Mouse (Mus musculus) right cerebral cortex, adult 18-20 months (tissue): ENCODE data around the gene Hist1h2bh.
"Not testable (repeated sequence)": the region's sequence is repeated elsewhere in the genome, so short reads cannot be mapped to it uniquely, and the experiment has no call there.

ENCODE experiments used
- DNase-seq: peaks from one replicate; pipeline ENCODE4 v3.0.0; 2022; ENCODE audit warnings: mixed read lengths

The Hist1h2bh gene

GRCm38 (mm10) chr13:23542999-23543607 lies at the start of gene Hist1h2bh:
Gene Hist1h2bh, minus strand, starts transcription at chr13:23543392.
- DNase-seq: peak; percentile 89

GRCm38 (mm10) chr13:23592614-23593013 lies 49.4 kb upstream of the Hist1h2bh start:
- no peak for DNase-seq

DNA sequence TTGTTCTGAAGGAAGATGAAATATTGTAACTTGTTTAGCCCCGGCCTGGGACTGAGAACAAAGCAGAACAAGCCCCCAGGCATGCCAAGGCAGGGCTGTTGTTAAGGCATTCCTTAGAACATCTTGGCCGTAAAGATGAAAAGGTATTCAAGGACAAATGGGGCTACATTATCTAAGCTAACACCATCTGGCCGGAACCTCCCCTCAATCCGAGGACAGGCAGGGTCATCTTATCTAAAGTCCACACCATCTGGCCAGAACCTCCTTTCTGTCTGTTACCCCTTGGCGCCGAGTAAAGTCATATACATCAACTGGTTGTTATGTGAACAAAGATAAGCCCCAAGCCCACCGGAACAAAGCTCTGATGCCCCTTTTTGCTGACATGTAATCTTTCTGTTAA lies 48.7 kb upstream of the Hist1h2bh start:
- not testable (repeated sequence) for DNase-seq

- no peak for DNase-seq
These were observed 48.0 kb upstream of the Hist1h2bh start for GRCm38 (mm10) chr13:23591206-23591605.

DNA sequence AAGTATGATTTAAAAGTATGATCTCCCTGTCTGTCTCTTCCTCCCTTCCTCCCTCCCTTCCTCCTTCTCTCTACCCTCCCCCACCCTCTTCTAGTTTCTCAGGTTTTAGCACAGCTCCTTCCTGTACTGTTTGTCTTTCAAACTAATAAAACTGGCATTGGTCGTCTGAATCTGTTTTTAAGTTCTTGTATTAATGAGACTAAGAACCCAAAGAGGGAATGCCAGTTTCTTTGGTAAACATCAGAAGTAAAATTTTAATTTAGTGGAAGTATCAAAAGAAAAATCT lies 43.7 kb upstream of the Hist1h2bh start:
- no peak for DNase-seq

GRCm38 (mm10) chr13:23586099-23586939 lies 43.1 kb upstream of the Hist1h2bh start:
- no peak for DNase-seq

DNA sequence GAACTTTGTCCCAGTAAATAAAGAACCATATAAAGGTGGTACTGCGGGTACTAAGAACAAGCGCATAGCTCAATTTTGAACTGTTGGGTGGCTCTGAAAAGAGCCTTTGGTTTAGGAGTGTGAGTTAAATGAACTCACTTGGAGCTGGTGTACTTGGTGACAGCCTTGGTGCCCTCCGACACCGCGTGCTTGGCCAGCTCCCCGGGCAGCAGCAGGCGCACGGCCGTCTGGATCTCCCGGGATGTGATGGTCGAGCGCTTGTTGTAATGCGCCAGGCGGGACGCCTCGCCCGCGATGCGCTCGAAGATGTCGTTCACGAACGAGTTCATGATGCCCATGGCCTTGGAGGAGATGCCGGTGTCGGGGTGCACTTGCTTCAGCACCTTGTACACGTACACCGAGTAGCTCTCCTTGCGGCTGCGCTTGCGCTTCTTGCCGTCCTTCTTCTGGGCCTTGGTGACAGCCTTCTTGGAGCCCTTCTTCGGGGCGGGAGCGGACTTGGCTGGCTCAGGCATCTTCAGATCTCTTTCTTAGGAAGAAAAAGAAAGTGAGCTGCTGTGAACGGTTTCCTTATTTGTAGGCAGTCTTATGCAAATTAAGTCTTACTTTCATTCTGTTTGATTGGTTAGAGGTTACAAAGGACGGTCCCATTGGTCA lies 42.4 kb upstream of the Hist1h2bh start:
- DNase-seq: peak; percentile 82

GRCm38 (mm10) chr13:23585029-23585441 lies 41.8 kb upstream of the Hist1h2bh start:
- DNase-seq: peak; percentile 73

GRCm38 (mm10) chr13:23584331-23584730 lies 41.1 kb upstream of the Hist1h2bh start:
- no peak for DNase-seq

DNA sequence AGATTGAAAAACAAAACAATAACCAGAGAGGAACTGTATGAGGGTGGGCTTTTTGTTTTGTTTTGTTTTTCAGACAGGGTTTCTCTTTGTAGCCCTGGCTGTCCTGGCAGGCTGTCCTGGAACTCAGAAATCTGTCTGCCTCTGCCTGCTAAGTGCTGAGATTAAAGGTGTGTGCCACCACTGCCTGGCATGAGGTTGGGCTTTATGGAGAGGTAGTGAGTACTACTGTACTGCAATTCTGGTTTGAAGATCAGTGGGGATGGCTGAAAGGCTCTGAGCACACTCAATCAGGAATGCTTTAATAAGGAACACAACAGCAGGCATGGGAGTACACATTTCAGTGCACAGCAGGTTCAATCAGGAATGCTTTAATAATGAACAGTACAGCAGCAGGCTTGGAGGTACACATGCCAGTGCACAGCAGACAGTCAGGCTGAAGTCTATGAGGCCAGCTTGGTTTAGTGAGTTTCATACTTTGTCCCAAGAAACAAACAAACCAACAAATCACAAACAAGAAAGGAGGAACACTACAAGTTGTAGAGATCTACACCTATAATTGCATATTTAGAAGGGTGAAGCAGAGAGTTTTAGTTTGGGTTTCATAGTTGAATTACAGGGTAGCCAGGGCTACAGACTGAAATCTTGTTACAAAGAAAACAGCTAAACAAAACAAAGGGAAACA lies 40.3 kb upstream of the Hist1h2bh start:
- DNase-seq: no peak

DNA sequence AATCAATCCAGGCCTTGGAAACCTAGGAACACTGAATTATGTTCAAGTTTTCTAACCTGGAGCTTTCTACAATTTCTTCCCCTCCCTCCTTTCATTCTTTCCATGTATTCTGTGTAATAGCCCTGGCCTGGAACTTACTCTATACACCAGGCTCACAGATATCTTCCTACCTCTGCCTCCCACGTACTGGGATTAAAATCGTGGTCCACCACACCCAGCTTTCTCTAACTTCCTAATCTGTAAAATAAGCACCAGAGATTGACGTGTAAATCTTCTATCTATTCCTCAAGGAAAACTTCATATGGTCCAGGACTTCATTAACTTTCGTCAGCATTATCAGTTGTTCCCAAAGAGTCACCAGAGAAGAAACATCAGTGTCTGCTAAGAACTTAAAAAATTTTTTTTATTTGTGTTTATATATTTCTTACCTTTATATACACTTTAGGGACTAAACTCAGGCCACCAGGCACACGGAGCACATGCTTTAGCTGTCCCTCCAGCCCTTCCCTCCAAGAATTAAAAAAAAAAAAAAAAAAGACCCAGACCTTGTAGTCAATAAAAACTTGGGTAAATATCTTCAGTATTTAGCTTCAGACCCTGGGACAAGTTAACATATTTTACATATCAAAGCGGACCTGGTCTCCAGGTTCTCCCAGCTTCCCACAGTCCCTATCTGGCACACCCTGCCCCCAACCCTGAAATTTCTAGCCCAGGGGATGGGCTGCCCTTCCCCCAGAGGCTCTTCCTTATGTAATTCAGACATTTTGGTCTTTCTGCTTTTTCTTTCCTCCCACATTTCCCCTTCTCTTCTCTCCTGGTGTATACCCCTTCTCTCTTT lies 39.2 kb upstream of the Hist1h2bh start:
- DNase-seq: no peak

DNA sequence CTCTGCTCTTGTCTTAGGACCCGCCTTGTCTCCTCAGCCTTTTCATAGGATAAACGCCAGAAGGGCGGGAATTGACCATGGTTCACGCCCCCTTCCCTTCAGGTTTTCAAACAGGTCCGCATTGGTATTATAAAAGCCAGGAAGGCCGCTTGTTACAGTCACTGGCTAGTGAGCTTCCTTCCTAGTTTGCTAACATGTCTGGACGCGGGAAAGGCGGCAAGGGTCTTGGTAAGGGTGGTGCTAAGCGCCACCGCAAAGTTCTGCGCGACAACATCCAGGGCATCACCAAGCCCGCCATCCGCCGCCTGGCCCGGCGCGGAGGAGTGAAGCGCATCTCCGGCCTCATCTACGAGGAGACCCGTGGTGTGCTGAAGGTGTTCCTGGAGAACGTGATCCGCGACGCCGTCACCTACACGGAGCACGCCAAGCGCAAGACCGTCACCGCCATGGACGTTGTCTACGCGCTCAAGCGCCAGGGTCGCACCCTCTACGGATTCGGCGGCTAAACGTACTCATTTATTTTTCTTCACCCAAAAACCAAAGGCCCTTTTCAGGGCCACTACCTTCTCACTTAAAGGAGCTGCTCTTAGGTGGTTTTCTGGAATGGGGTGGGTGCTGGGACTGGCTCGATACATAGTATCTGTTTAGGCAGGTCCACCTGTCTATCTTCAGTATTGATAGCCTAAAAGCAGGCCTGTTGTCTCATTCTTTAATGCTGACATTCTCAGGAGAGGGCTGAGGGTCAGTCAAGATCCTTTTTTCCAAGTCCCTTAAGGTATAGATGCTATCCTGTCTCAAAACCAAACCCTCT lies 38.4 kb upstream of the Hist1h2bh start, which contains the start of gene Hist1h4d:
TSS of gene Hist1h4d (plus strand) at position 191 of the 811 bp plus-strand sequence.
- peak; percentile 96 for DNase-seq

GRCm38 (mm10) chr13:23577835-23578234 lies 34.6 kb upstream of the Hist1h2bh start:
- no peak for DNase-seq

DNA sequence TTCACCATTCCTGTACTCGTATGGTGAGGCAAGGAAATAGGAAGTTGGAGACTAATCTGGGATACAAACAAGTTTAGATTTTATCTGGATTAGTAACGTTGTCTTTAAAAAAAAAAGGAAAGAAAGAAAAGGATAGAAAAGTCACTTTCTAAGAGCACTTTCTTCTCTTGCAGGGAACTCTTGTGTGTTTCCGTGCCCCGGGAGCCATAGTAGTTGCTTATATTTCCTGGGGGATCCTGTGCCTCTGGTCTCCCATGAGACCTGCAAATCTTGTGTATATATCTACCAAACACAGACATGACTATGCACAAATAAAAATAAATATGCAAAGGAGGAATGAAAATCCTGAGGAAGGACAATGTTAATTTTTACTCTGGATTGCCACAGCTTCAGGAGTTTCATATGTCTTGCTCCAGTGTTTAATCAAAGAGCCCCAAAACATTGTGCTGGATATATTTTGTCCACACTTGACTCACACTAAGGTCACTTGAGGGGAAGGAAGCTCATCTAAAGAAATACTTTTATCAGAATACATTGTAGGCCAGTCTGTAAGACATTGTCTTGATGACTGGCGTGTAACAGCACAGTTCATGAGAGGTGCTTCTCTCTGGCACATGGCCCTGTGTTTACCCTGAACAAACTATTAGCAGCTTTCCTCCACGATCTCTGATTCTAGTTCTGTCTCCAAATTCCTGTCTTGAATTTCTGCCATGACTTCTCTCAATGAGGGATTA lies 33.9 kb upstream of the Hist1h2bh start:
- DNase-seq: no peak

DNA sequence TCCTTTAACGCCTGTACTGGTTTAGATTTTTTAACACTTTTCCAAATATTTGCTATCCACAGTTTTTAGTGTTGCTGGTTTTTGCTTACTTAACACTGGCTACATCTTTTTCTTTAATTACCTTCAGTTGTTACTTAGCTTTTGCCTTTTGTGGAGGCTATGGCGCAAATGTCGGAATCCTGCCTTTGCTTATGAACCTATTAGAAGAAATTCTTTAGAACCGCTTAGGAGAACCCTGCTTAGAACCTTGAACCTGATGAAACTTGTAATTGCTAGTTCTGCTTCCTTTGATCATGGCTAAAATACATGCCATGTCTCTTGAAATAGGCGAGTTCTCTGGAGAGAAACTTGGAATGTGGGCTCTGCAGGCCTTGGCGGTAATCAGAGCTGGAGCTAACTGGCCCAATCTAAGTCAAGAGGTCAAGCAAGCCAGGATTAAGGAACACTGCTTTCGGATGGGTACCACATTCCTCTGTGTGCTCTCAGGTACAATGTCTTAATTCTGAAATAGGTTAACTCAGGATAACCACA lies 33.2 kb upstream of the Hist1h2bh start:
- DNase-seq: no peak

DNA sequence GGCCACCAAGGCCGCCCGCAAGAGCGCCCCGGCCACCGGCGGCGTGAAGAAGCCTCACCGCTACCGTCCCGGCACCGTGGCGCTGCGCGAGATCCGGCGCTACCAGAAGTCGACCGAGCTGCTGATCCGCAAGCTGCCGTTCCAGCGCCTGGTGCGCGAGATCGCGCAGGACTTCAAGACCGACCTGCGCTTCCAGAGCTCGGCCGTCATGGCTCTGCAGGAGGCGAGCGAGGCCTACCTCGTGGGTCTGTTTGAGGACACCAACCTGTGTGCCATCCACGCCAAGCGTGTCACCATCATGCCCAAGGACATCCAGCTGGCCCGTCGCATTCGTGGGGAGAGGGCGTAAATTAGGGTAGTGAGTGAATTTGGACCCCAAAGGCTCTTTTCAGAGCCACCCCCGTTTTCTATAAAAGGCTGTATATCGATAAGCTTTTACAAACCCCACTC lies 32.7 kb upstream of the Hist1h2bh start:
- not testable (repeated sequence) for DNase-seq

- peak; percentile 72 for DNase-seq
These were observed 32.2 kb upstream of the Hist1h2bh start, which contains the start of gene Hist1h3d for GRCm38 (mm10) chr13:23575271-23575851. Gene Hist1h3d, plus strand, starts transcription at chr13:23575763.

DNA sequence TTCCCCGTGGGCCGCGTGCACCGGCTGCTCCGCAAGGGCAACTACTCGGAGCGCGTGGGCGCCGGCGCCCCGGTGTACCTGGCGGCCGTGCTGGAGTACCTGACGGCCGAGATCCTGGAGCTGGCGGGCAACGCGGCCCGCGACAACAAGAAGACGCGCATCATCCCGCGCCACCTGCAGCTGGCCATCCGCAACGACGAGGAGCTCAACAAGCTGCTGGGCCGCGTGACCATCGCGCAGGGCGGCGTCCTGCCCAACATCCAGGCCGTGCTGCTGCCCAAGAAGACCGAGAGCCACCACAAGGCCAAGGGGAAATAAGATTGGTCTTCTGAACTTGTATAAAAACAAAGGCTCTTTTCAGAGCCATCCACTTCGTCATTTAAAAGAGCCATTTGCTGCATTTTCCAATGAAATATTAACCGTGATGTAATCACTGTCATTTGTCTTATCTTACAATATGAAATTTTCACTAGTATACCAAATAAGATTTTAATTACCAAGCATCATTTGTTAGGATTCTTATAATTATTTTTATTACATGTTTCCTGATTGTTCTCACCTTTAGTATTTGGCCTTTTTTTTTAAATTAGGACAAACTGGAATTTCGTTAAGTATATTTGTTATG lies 31.5 kb upstream of the Hist1h2bh start:
- DNase-seq: not testable (repeated sequence)

DNA sequence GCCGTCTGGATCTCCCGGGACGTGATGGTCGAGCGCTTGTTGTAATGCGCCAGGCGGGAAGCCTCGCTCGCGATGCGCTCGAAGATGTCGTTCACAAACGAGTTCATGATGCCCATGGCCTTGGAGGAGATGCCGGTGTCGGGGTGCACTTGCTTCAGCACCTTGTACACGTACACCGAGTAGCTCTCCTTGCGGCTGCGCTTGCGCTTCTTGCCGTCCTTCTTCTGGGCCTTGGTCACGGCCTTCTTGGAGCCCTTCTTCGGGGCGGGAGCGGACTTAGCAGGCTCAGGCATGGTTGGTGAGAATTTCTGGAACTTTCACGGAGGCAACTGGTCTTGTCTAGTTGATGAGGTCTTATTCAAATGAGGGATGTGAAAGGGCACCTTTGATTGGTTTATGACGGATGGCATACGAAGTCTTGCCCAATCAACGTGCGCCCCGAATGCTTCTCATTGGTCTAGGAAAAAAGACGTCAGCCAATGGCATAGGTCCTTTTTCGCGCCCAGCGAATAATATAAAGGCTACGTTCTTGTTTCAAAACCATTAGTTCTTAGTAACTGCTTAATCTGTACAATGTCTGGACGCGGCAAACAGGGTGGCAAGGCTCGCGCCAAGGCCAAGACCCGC lies 30.8 kb upstream of the Hist1h2bh start, which contains the start of the genes Hist1h2bf and Hist1h2ad:
TSS of gene Hist1h2bf (minus strand) at position 299 of the 627 bp plus-strand sequence.
TSS of gene Hist1h2ad (plus strand) at position 484 of the 627 bp plus-strand sequence.
- DNase-seq: peak; percentile 95
